Mouse (Mus musculus) v-Abl transformed pro-B cells (cell line): ENCODE results near the gene Rrnad1.
"Not testable (repeated sequence)": the region's sequence is repeated elsewhere in the genome, so short reads cannot be mapped to it uniquely, and the experiment has no call there.

Experiments used
- in situ Hi-C, 2 experiments: fragments of 400-800 bp; cut with MboI; formaldehyde crosslinking; loops; one replicate each; pipeline ENCODE4 v1.15.1; 2025; ENCODE audit not compliant: unreplicated experiment in 2 of 2

Rrnad1 gene

DNA sequence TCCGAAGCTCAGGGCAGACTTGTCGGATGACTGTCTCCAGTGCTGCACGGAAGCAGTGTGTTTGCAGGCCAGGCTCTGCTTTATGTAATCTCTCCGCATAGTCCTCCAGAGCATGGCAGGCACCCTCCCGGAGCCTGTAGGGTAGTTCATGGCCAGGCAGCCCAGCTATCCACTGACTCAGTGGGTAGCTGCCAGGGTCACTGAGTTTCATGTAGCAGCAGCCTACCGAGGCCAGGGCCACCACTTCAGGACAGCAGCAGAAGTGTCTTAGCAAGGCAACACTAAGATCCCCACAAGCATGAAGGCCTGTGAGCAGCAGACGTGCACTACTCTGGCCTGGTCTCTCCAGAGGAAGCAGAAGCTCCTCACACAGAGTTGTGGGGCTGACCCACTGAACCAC is 5.5 kb downstream of the Rrnad1 start:
- in situ Hi-C loops: loop anchor here in 1 of 2 experiments (5.0 kb wide), 1 partner anchor 38 kb away; the partner anchor contains the start of gene Prcc

DNA sequence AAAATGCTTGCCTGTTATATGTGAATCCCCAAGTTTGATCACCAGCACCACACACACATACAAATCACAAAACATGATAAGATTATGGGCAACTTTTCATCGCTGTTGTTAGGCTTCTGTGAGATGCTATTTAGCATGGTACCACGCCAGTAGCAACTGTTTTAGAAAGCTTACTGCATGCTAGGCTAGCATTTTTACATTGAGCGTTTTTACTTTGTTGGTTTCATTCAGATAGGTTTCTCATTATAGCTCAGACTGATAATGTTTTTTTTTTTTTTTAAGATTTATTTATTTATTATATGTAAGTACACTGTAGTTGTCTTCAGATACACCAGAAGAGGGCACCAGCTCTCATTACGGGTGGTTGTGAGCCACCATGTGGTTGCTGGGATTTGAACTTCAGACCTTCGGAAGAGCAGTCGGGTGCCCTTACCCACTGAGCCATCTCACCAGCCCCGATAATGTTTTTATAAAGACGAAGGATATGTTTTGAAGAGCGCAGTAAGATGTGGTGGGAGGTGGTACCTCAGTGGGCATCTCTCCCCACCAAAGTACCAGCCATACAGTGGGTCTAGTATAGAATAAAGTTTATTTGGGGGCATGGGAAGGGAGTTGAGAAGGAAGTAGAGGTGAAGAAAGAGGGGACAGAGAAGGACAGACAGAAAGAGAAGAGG is 10.1 kb downstream of the Rrnad1 start:
- in situ Hi-C loops: loop anchor here in 1 of 2 experiments (5.0 kb wide), 1 partner anchor 33 kb away; the partner anchor contains the start of gene Prcc

DNA sequence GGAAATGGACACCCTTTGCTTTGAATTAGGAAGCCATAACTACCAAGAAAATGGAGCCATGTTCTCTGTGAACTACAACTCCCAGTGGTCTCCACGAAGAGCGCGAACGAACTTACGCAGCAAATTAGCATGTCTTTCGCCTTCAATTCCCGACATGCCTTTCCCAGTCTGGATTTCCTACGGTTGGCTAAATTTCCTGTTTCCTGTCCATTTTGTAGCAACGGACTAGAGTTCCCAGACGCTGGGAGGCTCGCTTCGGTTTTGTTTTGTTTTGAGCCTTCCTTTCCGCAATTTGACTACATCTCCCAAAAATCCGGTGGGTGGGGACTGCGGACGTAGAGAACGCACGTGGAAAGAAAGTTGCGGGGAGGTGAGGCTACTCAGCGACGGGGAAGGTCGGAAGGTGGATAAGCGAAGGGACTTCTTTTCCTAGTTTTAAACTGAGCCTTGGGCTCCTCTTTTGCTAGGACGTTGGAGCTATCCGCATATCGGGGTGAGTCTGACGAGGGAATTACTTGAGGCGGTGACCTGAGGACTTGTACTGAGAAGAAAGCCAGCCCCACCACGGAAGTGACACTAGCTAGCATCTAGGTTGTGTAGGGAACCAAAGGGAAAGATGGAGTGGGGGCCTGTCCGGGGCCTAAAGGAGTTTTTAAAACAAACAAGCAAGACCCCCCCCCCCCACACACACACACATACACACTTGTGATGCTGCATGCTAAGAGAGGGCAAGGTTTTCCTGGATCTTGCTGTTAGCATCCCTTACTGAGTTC is 11.0 kb downstream of the Rrnad1 start, which contains the start of gene Mrpl24:
Mrpl24 (plus strand) TSS at position 171 of the 773 bp plus-strand sequence.
- in situ Hi-C loops: loop anchor here in 1 of 2 experiments (5.0 kb wide), 1 partner anchor 32 kb away; the partner anchor contains the start of gene Prcc

GRCm38 (mm10) chr3:87918551-87918950 is 12.0 kb downstream of the Rrnad1 start:
- in situ Hi-C loops: no loop called here

DNA sequence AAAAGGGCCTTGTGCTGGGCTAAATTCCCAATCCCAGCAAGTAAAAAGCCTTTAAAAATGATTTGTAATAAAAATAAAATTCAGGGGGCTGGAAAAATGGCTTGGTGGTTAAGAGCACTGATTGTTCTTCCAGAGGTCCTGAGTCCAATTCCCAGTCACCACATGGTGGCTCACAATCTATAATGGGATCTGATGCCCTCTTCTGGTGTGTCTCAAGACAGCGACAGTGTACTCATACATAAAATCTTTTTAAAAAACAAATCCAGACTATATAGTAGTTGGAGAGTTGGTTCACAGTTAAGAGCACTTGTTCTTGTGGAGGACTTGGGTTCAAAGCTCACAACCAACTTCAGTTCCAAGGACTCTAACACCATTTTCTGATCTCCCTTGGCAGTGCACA is 13.5 kb downstream of the Rrnad1 start:
- in situ Hi-C loops: no loop called here

GRCm38 (mm10) chr3:87913891-87914290 is 16.6 kb downstream of the Rrnad1 start:
- in situ Hi-C loops: no loop called here

DNA sequence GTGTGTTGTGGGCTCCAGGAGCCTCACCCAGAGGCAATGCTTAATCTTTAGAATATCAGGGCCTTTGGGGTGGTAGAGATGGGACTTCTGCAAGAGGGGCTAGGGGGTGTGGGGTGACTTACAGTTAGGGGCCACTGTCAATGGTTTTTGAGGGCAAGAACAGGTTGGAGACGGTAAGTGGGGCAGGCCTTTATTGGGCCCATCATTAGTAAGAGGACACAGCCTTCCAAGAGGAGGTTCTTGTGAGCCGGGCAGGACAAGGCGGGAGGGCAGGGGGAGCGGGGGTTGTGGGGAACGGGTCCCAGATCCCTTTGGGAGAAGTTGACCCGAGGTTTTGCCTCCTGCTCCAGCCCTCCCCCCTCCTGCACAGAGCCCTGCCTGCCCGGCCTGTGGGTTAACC is 17.0 kb downstream of the Rrnad1 start:
- in situ Hi-C loops: no loop called here

- in situ Hi-C loops: no loop called here
Observed at GRCm38 (mm10) chr3:87910573-87911141, 19.9 kb downstream of the Rrnad1 start.

- in situ Hi-C loops: no loop called here
Observed at GRCm38 (mm10) chr3:87909874-87910273, 20.6 kb downstream of the Rrnad1 start.

DNA sequence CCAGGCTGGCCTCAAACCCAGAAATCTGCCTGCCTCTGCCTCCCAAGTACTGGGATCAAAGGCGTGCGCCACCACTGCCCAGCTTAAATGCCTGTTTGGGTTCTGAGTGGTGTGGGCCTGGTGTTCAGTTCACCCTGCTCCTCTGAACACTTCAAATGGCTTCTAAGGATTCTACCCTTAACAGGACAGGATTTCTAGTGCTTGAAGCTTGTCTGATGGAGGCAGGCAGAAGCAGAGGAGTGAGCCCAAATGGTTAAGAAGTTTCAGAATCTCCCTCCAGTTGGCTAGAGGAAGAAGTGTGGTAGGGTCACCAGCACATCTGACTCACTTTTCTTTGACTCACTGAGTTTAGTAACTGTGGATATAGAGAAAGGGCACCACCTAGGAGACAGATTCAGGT is 21.1 kb downstream of the Rrnad1 start:
- in situ Hi-C loops: no loop called here

DNA sequence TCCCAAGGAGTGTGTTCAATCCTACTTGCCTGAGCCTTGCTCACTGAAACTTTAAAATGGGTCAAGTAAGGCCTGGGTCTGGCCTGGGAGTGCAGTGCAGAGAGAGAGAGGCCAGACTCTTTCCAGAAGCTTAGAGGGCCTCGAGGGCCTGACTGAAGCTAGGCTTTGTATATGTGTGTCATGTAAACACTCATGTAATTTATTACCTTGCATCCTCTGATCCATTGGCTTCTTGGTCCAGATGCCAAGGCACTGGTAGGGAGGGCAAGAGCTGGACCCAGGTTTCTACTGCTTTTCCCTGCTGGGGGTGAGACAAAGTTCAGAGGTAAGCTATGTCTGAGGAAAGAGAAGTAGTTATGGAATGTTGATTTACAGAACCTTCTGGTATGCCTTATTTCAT is 22.6 kb downstream of the Rrnad1 start:
- in situ Hi-C loops: no loop called here

- in situ Hi-C loops: no loop called here
Observed at GRCm38 (mm10) chr3:87906981-87907857, 23.3 kb downstream of the Rrnad1 start.

GRCm38 (mm10) chr3:87906601-87906980 is 23.9 kb downstream of the Rrnad1 start:
- in situ Hi-C loops: no loop called here

DNA sequence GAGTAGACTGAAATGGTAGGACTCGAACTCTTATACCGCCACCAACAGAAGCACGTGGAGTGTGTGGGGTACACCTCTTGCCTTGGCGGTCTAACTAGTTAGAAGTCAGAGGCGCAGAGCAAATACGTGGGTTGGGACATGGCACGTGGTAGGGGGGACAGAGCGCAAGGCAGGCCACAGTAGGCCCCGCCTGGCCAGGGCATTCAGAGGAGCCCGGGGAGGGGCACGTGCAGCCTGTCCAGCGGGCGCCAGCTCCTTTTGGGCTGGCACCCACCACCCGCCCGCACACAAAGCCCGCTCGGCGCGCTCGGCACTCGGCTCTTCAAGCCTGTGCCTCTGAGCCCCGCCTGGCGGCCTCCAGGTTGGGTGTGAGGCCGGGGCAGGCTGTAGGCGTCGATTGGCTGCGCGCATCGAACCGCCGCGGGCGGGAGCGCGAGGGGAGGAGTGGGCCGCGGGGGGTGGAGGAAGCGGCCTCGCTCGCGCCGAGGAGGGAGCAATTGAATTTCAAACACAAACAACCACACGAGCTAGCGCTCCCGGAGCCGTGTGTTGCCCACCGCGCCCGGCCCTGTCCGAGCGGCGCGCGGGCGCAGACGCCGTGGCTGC is 24.5 kb downstream of the Rrnad1 start, which contains the start of gene Hdgf:
Hdgf (plus strand) TSS at position 442 of the 606 bp plus-strand sequence.
- in situ Hi-C loops: no loop called here

- in situ Hi-C loops: no loop called here
Observed at GRCm38 (mm10) chr3:87903821-87904220, 26.7 kb downstream of the Rrnad1 start.

DNA sequence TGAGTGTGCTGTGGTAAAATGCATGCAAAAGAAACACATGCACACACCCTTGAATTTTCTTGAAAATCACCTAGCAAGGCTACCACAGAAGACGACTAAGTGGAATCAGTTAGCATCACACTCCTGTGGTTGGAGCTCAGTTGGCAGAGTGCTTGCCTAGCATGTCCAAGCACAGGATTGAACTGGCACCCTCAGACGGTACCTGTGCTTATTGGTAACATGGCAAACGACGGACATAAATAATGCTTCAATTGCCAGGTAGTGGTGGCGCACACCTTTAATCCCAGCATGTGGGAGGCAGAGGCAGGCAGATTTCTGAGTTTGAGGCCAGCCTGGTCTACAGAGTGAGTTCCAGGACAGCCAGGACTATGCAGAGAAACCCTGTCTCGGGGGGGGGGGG is 28.6 kb downstream of the Rrnad1 start:
- in situ Hi-C loops: not testable (repeated sequence)

DNA sequence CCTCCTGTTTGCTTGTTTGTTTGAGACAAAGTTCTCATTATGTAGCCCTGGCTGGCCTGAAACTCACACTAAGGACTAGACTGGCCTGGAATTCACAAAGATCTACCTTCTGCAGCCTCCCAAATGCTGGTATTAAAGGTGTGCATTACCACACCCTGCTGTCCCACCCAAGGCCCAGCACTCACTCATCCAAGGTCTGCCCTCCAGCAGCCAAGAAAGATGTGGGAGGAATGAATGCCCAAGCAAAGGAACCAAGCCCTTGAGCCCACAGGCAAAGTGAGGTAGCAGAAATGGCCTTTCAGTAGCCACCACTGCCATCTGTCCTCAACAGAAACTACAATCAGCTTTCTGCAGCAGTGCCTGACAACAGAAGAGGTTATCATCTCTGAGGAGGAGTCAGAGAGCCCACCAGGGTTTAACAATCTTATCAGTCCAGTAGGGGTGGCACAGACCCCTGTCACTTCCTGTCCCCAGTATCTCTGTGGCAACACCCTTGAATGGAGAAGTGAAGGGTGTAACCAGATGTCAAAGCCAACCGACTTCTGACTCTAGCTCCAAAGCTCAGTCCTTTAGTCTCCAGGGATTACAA is 29.4 kb downstream of the Rrnad1 start:
- in situ Hi-C loops: no loop called here

GRCm38 (mm10) chr3:87899776-87900175 is 30.7 kb downstream of the Rrnad1 start:
- in situ Hi-C loops: no loop called here

DNA sequence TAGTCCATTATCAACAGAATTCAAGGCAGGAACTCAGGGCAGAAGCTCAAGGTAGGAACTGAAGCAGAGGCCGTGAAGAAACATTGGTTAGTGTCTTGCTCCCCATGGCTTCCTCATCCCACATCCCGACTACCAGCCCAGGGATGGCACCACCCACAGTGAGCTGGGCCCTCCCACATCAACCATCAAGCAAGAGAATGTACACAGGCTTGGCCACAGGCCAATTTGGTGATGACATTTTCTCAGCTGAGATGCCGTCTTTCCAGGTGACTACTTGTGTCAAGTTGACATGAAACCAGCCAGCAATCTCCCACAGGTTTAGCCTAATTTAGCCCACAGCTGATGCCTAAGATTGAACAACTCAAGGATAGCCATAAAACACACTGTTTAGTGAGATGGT is 31.3 kb downstream of the Rrnad1 start:
- in situ Hi-C loops: no loop called here
